Mouse (Mus musculus) midbrain, embryonic 16.5 days (tissue): Measurements from ENCODE around the gene Fthl17b. TPM values are rescaled to one million over a fixed set of nuclear protein-coding genes. Genes with fewer than 3 reads are reported as not detected.

Experiments
- polyA plus RNA-seq: library from polyadenylated mRNA; unstranded; fragments of >200 nt; fragmentation: Nextera tagmentation; extraction: Ambion mirVana; gene quantifications from 2 replicates; pipeline ENCODE4 v1.2.1, GENCODE M21; 2015

Gene Fthl17b
- polyA plus RNA-seq, 1 experiment from 2014 or later = not detected

Other genes starting within 250 kb of the Fthl17b start
- not detected in 2 replicates for gene Ssx9, start 214.5 kb downstream of the Fthl17b start, polyA plus RNA-seq
- not detected in 2 replicates for gene Ssxb5, start 159.3 kb downstream of the Fthl17b start, polyA plus RNA-seq
- gene Gm6592, start 119.0 kb downstream of the Fthl17b start, polyA plus RNA-seq = not detected in 2 replicates
- gene Gm5751, start 88.7 kb downstream of the Fthl17b start, polyA plus RNA-seq = not detected in 2 replicates
- gene B630019K06Rik, start 70.6 kb downstream of the Fthl17b start, polyA plus RNA-seq = 26.9 and 27.0 TPM in 2 replicates
- not detected in 2 replicates for gene Fthl17c, start 13.6 kb upstream of the Fthl17b start, polyA plus RNA-seq
- not detected in 2 replicates for gene Fthl17d, start 23.8 kb upstream of the Fthl17b start, polyA plus RNA-seq
- not detected in 2 replicates for gene Fthl17e, start 70.5 kb upstream of the Fthl17b start, polyA plus RNA-seq
- gene Fthl17f, start 100.0 kb upstream of the Fthl17b start, polyA plus RNA-seq = not detected in 2 replicates
- gene 4930402K13Rik, start 141.6 kb upstream of the Fthl17b start, polyA plus RNA-seq = not detected in 2 replicates
- 5.1 and 5.6 TPM in 2 replicates for gene Lancl3, start 236.9 kb upstream of the Fthl17b start, polyA plus RNA-seq